Mouse (Mus musculus) lung, adult 18-20 months (tissue): Measurements from ENCODE around the gene Actr3b.

ENCODE experiments used
- DNase-seq, 2 experiments: peaks; one replicate each; pipeline ENCODE4 v3.0.0; 2022; ENCODE audit warnings: mixed read lengths in 2 of 2

The Actr3b gene

GRCm38 (mm10) chr5:25889746-25890382, 130.1 kb downstream of the Actr3b start:
- DNase-seq = no peak

GRCm38 (mm10) chr5:25891321-25891720, 131.5 kb downstream of the Actr3b start:
- DNase-seq = peak in 1 of 2 experiments; percentile 5
